Mouse (Mus musculus): ENCODE results near the gene Dgkz.

- TF ChIP-seq CTCF (conservative IDR thresholded peaks at IDR 0.05; ENCODE audit: insufficient read depth, insufficient read length, low read depth, low read length) (no peak), POLR2A (IDR thresholded peaks at IDR 0.05; ENCODE audit: low read depth, low read length) (no peak)
Observed at GRCm38 (mm10) chr2:91929455-91929854, 46.2 kb downstream of the Dgkz start.

Measured in kidney, adult 2 months (tissue).